Mouse (Mus musculus) spleen, adult 2 months (tissue): ENCODE data around the gene Wnk2.

ENCODE experiments used
- CTCF ChIP-seq: fragments of 200-500 bp; IDR thresholded peaks from 2 replicates; pipeline ENCODE4 v1.5.1; 2011; ENCODE audit warnings: mild to moderate bottlenecking, inconsistent platforms; ENCODE audit not compliant: insufficient read depth, insufficient read length, insufficient replicate concordance; ENCODE audit errors: extremely low read depth
- POLR2A ChIP-seq: fragments of 200-500 bp; IDR thresholded peaks from 2 replicates; pipeline ENCODE4 v1.6.1; 2011; ENCODE audit warnings: low read depth, low read length, inconsistent platforms

DNA sequence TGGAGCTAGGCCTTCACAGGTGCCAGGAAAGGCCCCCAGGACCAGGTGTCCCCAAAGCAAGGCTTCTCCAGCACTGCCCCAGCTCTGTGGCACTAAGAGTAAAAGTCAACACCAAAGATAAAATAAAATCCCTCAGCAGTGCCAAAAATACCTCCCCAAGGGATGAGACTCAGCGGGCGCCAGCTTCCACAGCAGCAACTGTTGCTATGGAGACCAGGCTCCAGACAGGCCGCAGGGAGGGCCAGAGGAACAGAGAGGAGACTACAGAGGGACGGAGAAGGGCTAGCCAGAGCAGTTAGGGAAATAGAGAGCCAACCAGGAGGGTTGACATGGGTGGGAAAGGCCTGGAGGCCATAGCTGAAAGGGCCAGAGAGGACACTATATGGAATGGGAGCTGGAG is 18.0 kb downstream of the Wnk2 start:
- TF ChIP-seq CTCF (no peak), POLR2A (no peak)
